Mouse (Mus musculus) macrophage (primary cell): ENCODE results near the gene Rab20. TPM values are rescaled to one million over a fixed set of nuclear protein-coding genes. Genes with fewer than 3 reads are reported as not detected.

Source experiments
- H3K27ac ChIP-seq: fragments of 350-480 bp; formaldehyde crosslinking; 2 replicates; pipeline ENCODE4 v1.9.0; 2021
- H3K36me3 ChIP-seq: fragments of 350-480 bp; formaldehyde crosslinking; 2 replicates; pipeline ENCODE4 v1.9.0; 2021; ENCODE audit errors: inconsistent target
- H3K4me3 ChIP-seq: fragments of 350-480 bp; formaldehyde crosslinking; 2 replicates; pipeline ENCODE4 v1.9.0; 2021; ENCODE audit errors: inconsistent target
- H3K79me2 ChIP-seq: fragments of 350-480 bp; formaldehyde crosslinking; 2 replicates; pipeline ENCODE4 v1.9.0; 2021; ENCODE audit errors: inconsistent target
- WGBS: methylation state at CpG from one replicate; pipeline ENCODE4 v1.1.7; 2026; ENCODE audit warnings: inconsistent platforms; ENCODE audit not compliant: missing documents; 5-methylcytosine and 5-hydroxymethylcytosine counted together
- polyA plus RNA-seq: library from polyadenylated mRNA; stranded (reverse); fragments of 250-400 nt; gene quantifications from 3 replicates; pipeline ENCODE4 v1.2.4, GENCODE M21; 2018; ENCODE audit warnings: inconsistent platforms

Gene Rab20
- polyA plus RNA-seq, 1 experiment from 2014 or later, result 31.9 TPM

GRCm38 (mm10) chr8:11452974-11453373 lies 25.5 kb downstream of the Rab20 start:
- Histone ChIP-seq H3K27ac (peak overlapping the region; percentile 77), H3K4me3 (no peak overlapping the region)
- whole genome bisulfite sequencing, result 21% methylated on average over 4 of the region's 4 CpGs

GRCm38 (mm10) chr8:11452559-11452958 lies 26.0 kb downstream of the Rab20 start:
- Histone ChIP-seq H3K79me2 (peaks cover 53% of the 10 kb centered on the region), H3K27ac (peak overlapping the region; percentile 77), H3K36me3 (0 out of 2 replicates have a peak, but pooled peaks cover 6% of the 10 kb centered on the region), H3K4me3 (no peak overlapping the region)
- 6% methylated on average over 3 of the region's 3 CpGs for WGBS

More at GRCm38 (mm10) chr8:11452974-11453373, 25.5 kb downstream of the Rab20 start:
- peaks cover 57% of the 10 kb centered on the region for H3K79me2 ChIP-seq
- H3K36me3 ChIP-seq, result 0 out of 2 replicates have a peak, but pooled peaks cover 6% of the 10 kb centered on the region

GRCm38 (mm10) chr8:11452152-11452551 lies 26.4 kb downstream of the Rab20 start:
- Histone ChIP-seq H3K27ac (peak overlapping the region; percentile 77), H3K4me3 (no peak overlapping the region), H3K79me2 (peaks cover 49% of the 10 kb centered on the region; the same call in 1 of the 2 replicates), H3K36me3 (0 out of 2 replicates have a peak, but pooled peaks cover 6% of the 10 kb centered on the region)
- WGBS, result 86% methylated on average over 1 of the region's 1 CpGs

GRCm38 (mm10) chr8:11450184-11451113 lies 28.1 kb downstream of the Rab20 start:
- Histone ChIP-seq H3K27ac (peak overlapping the region; percentile 77; the same call in 1 of the 2 replicates), H3K79me2 (peaks cover 32% of the 10 kb centered on the region; the same call in 1 of the 2 replicates), H3K4me3 (no peak overlapping the region), H3K36me3 (0 out of 2 replicates have a peak, but pooled peaks cover 6% of the 10 kb centered on the region)
- WGBS, result 62% methylated on average over 8 of the region's 8 CpGs

GRCm38 (mm10) chr8:11447910-11448570 lies 30.5 kb downstream of the Rab20 start:
- no peak overlapping the region for H3K27ac ChIP-seq
- no peaks in the 10 kb centered on the region for H3K36me3 ChIP-seq
- WGBS, result 92% methylated on average over 23 of the region's 23 CpGs
- H3K79me2 ChIP-seq, result peaks cover 10% of the 10 kb centered on the region; the same call in 1 of the 2 replicates
- no peak overlapping the region for H3K4me3 ChIP-seq

GRCm38 (mm10) chr8:11445790-11446189 lies 32.7 kb downstream of the Rab20 start:
- H3K4me3 ChIP-seq, result no peak overlapping the region
- WGBS, result 94% methylated on average over 12 of the region's 13 CpGs
- no peaks in the 10 kb centered on the region for H3K36me3 ChIP-seq
- peaks cover under 1% of the 10 kb centered on the region; the same call in 1 of the 2 replicates for H3K79me2 ChIP-seq
- H3K27ac ChIP-seq, result no peak overlapping the region

GRCm38 (mm10) chr8:11444216-11444615 lies 34.3 kb downstream of the Rab20 start:
- H3K36me3 ChIP-seq, result no peaks in the 10 kb centered on the region
- no peak overlapping the region for H3K27ac ChIP-seq
- no peaks in the 10 kb centered on the region for H3K79me2 ChIP-seq
- H3K4me3 ChIP-seq, result no peak overlapping the region
- 90% methylated on average over 7 of the region's 7 CpGs for WGBS

- 99% methylated on average over 9 of the region's 9 CpGs for WGBS
- H3K27ac ChIP-seq, result no peak overlapping the region
- no peaks in the 10 kb centered on the region for H3K79me2 ChIP-seq
- no peaks in the 10 kb centered on the region for H3K36me3 ChIP-seq
- no peak overlapping the region for H3K4me3 ChIP-seq
Observed at GRCm38 (mm10) chr8:11443611-11444010, 34.9 kb downstream of the Rab20 start.

GRCm38 (mm10) chr8:11441291-11441690 lies 37.2 kb downstream of the Rab20 start:
- H3K27ac ChIP-seq, result no peak overlapping the region
- WGBS, result 88% methylated on average over 6 of the region's 6 CpGs
- no peak overlapping the region for H3K4me3 ChIP-seq
- H3K79me2 ChIP-seq, result no peaks in the 10 kb centered on the region
- no peaks in the 10 kb centered on the region for H3K36me3 ChIP-seq

GRCm38 (mm10) chr8:11437862-11438261 lies 40.6 kb downstream of the Rab20 start:
- Histone ChIP-seq H3K4me3 (no peak overlapping the region), H3K27ac (no peak overlapping the region), H3K79me2 (no peaks in the 10 kb centered on the region), H3K36me3 (no peaks in the 10 kb centered on the region)
- 93% methylated on average over 12 of the region's 12 CpGs for WGBS

- 68% methylated on average over 5 of the region's 5 CpGs for WGBS
- no peak overlapping the region for H3K27ac ChIP-seq
Observed at GRCm38 (mm10) chr8:11430688-11431087, 47.8 kb downstream of the Rab20 start.

GRCm38 (mm10) chr8:11423091-11423490 lies 55.4 kb downstream of the Rab20 start:
- Histone ChIP-seq H3K4me3 (no peak overlapping the region), H3K27ac (no peak overlapping the region), H3K79me2 (no peaks in the 10 kb centered on the region), H3K36me3 (no peaks in the 10 kb centered on the region)
- 86% methylated on average over 7 of the region's 7 CpGs for WGBS

More at GRCm38 (mm10) chr8:11430688-11431087, 47.8 kb downstream of the Rab20 start:
- Histone ChIP-seq H3K36me3 (no peaks in the 10 kb centered on the region), H3K79me2 (no peaks in the 10 kb centered on the region), H3K4me3 (no peak overlapping the region)

- Histone ChIP-seq H3K79me2 (no peaks in the 10 kb centered on the region), H3K4me3 (no peak overlapping the region), H3K27ac (no peak overlapping the region), H3K36me3 (no peaks in the 10 kb centered on the region)
- WGBS, result 85% methylated on average over 6 of the region's 6 CpGs
Observed at GRCm38 (mm10) chr8:11421968-11422367, 56.5 kb downstream of the Rab20 start.

GRCm38 (mm10) chr8:11421105-11421504 lies 57.4 kb downstream of the Rab20 start:
- Histone ChIP-seq H3K79me2 (no peaks in the 10 kb centered on the region), H3K36me3 (no peaks in the 10 kb centered on the region), H3K4me3 (no peak overlapping the region), H3K27ac (no peak overlapping the region)
- 78% methylated on average over 14 of the region's 14 CpGs for WGBS

- Histone ChIP-seq H3K79me2 (no peaks in the 10 kb centered on the region), H3K36me3 (no peaks in the 10 kb centered on the region), H3K27ac (no peak overlapping the region), H3K4me3 (no peak overlapping the region)
- 17% methylated on average over 2 of the region's 2 CpGs for WGBS
Observed at GRCm38 (mm10) chr8:11419645-11420044, 58.9 kb downstream of the Rab20 start.
